Mouse (Mus musculus) gastrocnemius, postnatal 25 days (tissue): ENCODE measurements around the gene Myh14. TPM values are rescaled to one million over a fixed set of nuclear protein-coding genes. Genes with fewer than 3 reads are reported as not detected.
"Not testable (repeated sequence)": the region's sequence is repeated elsewhere in the genome, so short reads cannot be mapped to it uniquely, and the experiment has no call there.

ENCODE experiments used
- DNase-seq: peaks from one replicate; pipeline ENCODE4 v3.0.0; 2022
- long read RNA-seq, 2 experiments: library from polyadenylated mRNA; stranded (forward); transcript quantifications; one replicate each; pipeline ENCODE4 v2.0.0; 2021
- total RNA-seq, 2 experiments: library from RNA; stranded (reverse); gene quantifications; 1 replicate in 1 of 2; 2 replicates in 1 of 2; pipeline ENCODE4 v1.2.3; 2021

Myh14 gene
- 10 to 100 TPM; 23.0 to 24.7 TPM for total RNA-seq
- long read RNA-seq, experiment 1, partial matches to known transcripts, result 3 of 5 reads
- long read RNA-seq, experiment 1, other reads (novel, unspliced or antisense), result 2 of 5 reads
- long read RNA-seq, experiment 2, partial matches to known transcripts, result 7 of 15 reads
- long read RNA-seq, experiment 2, other reads (novel, unspliced or antisense), result 8 of 15 reads

DNA sequence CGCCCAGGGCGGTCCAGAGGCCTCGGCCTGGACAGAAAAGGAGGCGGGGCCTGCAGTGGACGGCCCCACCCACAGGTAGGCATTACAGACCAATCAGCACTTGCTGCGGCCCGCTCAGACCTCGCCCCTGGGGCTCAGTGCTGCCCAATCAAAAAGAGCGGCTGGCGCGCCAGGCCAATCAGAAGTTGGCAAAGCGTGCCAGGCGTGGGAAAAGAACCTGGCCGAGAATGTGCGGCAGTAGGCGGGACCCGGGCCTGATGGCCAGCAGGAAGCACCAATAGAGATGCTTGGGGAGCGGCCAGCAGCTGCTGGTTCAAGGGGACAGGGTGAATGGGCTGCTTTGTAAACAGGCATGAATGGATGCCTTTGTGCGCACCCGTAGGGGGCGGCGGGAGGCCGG, at the start of gene Myh14:
TSS of gene Myh14 (minus strand) at position 41 of the 400 bp plus-strand sequence.
- peak; percentile 93 for DNase-seq

DNA sequence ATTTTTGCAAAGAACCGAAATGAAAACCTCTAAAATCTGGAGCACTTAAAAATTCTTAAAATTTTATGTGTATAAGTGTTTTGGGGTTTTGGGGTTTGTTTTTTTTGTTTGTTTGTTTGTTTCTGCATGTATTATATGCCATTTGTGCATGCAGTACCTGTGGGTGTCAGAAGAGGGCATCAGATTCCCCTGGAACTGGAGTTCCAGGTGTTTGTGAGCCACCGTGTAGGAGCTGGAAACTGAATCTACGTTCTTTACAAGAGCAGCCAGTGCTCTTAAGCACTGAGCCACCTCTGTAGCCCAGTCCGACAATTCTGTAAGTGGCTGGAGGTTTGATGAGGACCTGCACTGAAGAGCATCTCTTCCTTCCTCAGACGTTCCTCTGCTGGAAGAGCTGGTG, 39.2 kb upstream of the Myh14 start:
- DNase-seq, result no peak

DNA sequence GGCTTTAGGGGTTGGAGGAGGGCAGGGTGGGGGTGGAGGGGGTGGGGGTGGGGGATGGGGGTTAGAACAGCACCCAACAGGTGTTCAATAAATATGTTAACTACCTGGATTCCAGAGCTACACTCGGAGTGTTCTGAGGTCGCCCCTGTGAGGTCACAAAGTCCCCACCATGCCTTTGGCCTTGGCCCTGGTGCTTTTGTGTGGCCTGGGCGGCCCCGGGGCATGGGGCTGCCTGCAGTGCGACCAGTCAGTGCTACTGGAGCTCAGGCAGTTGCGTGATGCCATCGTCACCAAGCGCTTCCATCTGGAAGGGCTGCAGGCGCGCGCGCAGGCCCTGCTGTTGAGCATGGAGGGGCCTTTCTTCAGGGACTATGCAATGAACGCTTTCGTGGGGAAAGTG, 37.9 kb upstream of the Myh14 start, which contains the start of gene Izumo2:
TSS of gene Izumo2 (plus strand) at position 169 of the 400 bp plus-strand sequence.
- DNase-seq, result no peak

DNA sequence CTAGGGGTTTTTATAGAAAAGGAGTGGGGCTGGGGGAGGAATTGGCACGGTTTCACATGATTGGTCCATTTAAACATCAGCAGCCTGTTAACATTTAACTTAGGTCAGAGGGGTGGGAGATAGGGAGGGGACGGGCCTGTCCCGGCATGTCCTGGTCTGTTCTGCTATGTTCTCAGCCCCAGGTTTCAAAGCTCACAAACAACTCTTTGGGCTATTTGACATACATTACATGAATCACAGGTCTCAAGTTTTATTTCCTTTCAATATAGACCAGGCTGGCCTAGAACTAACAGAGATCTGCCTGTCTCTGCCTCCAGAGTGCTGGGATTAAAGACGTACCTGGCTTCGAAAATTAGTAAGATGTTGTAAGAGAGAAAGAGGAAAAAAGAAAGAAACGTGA, 37.5 kb upstream of the Myh14 start:
- DNase-seq, result not testable (repeated sequence)

DNA sequence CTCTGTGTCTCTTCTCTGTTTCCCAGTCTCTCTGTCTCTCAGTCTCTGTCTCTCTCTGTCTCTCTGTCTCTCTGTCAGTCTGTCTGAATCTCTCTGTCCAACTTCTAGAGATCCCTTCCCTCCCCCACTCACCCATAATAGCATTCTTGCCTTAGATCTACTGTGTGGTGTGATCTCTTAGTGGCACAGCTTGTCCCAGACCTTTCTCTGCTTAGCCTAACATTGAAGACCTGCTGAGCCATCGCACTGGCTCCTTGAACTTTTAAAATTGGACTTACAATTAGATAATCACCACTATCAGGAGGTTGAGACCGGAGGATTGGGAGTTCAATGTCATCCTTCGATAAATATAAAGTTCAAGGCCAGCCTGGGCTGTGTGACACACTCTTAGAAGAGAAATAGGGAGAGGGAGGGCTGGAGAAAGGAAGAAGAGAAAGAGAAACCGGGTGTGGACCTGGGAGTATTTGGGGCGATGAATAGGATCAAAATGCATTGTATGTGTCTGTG, 36.6 kb upstream of the Myh14 start:
- no peak for DNase-seq

DNA sequence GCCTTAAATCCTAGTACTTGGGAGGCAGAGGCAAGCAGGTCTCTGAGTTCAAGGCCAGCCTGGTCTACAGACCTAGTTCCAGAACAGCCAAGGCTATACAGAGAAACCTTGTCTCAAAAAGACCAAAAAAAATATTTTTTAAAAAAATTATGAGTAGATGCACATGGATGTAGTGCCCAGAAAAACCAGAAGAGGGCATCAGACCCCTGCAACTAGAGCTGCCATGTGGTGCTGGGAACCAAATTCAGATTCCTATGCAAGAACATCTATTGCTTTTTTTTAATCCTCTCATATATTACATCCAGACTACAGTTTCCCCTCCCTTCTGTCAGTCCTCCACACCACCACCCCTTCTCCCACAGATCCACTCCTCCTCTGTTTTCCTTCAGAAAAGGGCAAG, 35.7 kb upstream of the Myh14 start:
- no peak for DNase-seq

DNA sequence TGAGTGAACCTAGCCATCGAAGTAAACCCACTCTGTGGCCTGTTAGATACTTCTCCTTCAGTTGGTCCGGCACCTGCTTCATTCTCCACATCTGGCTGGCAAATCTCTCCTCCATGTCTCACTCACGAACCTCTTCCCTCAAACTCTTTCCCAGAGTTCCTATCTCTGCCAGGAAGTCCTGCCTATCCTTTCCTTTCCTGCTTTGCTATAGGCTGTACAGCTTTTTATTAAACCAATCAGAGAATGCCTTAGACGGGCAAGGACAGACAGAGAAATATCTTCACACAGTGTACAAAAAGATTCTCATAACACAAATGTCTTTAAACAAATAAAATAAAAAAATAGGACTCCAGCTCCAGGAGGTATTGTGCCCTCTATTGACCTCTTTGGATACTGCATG, 34.4 kb upstream of the Myh14 start:
- no peak for DNase-seq

DNA sequence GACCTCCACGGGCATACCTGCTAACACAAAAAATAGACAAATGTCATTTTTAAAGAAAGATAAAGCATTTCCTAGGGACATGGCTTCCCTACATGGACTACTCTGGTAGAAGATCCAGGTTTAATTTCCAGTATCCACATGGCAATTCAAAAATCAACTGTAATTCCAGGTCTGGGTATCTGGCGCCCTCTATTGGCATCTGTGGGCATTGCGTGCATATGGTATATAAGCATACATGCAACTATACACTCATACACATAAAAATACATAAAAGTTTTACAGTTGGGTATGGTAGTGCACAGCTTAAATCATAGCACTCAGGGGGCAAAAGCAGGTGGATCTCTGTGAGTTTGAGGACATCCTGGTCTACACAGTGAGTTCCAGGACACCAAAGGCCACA, 33.7 kb upstream of the Myh14 start:
- no peak for DNase-seq

DNA sequence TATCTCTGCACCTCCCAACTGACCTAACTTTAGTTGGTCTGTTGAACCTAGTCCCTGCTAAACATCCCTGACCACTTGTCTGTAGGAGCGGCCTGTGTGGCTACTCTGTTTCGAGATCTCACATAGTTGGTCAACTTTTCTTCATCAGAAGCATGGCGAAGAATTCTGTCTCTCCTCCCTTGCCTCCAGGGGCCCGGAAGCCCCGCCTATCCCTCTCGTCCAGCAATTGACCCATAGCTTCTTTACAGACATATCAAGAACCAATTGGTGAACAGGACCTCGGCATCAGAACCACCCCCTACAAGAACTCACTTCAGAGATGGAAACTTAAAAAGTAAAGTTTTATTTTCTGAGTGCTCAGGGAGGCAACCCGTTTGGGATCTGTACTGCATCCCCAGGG, 32.3 kb upstream of the Myh14 start:
- DNase-seq, result no peak

DNA sequence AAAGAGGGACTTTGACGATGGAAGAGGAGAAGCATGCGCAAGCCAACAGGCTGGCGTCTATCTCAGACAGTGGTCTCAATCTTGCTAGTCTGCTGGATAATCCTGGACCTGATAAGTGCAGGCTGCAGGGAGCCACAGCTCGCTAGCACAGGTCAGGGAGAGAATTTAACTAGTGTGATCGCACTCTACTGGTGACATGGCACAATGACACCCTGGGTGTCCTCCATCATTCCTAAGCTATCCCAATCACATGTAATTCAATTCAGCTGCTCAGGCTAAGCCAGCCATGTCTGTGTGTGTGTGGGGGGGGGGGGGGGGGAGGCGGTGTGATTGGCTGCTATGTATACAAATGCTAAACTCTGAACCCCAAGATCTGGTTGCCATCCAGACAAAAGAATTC, 31.3 kb upstream of the Myh14 start:
- DNase-seq, result no peak

DNA sequence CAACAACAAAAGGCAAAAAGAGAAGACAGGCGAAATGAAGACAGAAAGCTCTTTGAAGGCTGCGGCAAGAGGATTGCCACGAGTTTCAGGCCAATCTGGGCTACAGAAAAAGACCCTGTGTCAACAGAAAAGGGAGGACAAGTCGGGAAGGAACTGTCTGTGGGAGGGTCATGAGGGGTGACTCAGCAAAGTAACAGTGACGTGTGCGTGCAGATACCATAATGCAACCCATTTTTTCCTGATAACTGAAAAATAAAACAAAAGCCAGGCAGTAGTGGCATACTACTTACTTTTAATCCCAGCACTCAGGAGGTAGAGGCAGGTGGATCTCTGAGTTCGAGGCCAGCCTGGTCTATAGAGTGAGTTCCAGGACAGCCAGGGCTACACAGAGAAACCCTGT, 27.3 kb upstream of the Myh14 start:
- DNase-seq, result no peak

DNA sequence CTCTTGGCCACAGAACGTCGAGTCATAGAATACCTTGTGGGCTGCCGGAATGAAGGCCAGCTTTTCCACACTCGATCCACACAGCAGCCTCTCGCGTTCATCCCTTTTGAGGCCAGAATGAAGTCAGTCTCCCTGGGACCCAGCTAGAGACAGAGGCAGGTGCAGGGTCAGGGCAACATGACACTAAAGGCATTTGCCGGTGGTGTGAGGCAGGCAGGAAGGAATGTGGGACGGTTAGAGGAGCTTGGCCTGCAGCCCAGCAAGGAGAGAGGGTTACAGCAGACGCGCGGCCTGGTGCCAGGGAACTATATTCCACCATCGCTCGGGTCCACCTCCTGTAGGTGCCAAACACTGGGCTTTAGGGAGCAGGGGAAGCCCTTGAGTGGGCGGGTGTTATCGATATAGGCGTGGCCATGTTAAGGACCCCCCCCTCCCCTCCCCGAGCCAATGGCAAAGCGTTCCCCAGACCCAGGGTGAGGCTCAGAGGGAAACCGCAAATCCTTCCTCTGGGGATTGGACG, 26.6 kb upstream of the Myh14 start:
- peak; percentile 77 for DNase-seq

DNA sequence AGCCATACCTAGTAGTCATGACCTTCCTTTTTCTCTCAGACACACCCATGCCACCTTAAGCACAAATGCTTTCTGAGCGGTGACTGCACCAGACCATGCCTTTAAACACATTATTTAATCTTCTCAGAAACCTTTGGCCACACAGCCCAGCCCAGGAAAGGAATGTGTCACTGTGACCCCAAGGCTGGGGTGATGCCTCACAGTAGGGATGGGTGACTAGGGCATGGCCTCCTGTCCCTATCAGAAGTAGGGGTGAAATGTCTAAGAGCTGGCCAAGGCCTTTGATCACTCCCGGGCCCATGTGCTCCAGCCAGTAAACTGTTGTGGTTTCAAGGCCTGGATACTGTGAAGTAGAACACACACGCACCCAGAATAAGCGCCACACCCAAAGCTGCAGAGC, 24.6 kb upstream of the Myh14 start:
- DNase-seq, result no peak

DNA sequence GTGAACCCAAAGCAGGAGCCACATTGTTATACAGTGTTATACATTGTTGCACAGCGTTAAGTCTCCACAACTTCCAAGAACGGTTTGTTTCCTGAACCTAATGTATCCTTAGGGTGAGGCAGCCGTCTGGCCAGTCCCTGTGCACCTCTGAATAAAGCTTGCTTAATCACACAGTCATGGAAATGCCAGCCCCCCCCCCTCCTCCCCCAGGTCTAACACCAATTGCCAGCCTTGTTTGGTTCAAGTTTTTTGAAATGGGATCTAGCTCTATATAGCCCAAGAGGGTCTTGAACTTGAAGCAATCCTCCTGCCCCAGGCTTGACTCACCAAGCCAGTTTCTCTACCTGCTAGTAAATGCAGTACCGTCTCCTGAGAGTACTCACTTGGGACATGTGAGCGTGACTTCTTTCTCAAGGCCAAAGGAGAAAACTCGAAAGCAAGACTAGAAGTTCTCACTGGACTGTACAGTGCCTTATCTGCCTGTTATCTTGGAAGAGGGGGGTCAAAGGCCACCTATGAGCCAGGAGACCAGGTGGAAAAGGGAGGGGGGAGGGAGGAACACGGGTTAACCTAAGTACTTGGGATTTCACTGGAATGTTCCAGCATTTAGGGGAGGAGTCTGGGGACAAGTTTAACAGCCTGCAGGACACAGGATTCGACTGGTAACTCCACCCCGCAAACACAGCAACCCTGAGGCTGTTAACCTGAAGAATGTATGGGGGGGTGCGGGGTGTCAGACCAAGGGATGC, 23.0 kb upstream of the Myh14 start:
- no peak for DNase-seq

DNA sequence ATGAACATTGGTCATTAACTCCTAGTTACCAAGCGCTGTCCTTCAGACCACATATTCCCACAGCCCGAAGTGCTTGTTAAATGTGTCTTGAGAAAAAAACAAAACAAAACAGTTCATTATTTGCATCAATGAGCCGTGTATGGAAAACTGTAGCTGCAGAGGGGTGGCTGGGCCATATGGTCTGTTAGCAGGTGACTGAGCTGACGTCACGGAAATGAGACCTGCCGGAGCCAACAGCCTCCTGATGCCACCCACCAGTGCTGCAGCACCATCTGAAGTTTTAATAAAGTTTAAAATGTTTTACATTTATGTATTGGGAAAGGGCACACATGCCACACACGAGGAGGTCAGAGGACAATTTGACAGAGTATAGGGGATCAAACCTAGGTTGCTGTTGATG, 18.7 kb upstream of the Myh14 start:
- DNase-seq, result no peak

DNA sequence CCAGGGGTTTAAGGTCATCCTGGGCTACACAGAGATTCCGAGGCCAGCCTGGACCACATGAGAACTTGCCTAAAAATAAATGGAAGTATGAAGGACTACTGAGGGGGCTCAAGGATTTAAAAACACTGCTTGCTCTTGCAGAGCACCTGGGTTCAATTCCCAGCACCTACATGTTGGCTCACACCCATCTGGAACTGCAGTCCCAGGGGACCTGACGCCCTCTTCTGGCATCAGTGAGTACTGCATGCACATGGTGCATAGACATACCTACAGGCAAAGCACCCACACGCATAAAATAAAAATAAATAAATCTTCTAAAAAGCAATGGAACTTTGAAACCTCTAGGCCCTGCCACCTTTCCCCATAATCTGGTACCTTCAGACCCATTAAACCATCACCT, 18.2 kb upstream of the Myh14 start:
- DNase-seq, result no peak

DNA sequence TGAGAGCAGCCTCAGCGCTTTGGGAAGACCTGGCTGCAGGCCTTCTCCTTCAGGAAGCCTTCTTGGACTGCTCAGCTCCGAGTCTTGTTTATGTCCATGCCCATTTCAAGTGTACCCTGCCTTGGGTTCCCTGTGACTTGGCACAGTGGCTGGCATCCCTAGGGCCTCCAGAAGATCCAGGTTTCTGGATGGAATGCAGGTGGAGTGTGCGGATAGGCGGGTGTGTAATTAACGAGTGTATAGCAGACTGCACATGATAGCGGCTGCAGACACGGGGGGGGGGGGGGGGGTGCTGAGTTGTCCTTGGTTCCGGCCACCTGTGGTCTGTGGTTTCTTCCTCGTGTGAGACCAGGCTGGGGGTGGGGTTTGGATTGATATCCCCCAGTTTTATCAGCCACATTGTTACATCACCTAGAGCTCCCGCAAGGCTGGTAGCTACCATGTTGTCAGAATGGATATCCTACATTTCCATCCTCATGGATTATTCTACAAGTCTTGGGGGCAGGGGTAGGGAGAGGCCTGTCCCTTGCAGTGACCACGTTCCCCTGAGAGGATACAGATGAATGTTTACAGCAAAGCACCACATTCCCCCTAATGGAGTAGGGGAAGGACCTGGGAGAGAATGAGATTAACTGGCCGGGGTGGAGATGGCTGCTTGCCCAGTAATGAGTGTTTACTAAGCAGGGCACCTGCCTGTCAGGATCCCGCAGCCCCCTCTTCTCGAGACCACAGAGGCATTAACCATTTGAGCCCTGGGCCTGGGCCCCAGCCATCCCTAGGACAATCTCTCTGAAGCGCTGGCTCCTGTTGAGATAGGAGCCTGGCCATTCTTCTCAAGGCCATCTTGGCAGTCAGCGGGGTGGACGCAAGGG, 15.1 kb upstream of the Myh14 start:
- DNase-seq, result no peak

DNA sequence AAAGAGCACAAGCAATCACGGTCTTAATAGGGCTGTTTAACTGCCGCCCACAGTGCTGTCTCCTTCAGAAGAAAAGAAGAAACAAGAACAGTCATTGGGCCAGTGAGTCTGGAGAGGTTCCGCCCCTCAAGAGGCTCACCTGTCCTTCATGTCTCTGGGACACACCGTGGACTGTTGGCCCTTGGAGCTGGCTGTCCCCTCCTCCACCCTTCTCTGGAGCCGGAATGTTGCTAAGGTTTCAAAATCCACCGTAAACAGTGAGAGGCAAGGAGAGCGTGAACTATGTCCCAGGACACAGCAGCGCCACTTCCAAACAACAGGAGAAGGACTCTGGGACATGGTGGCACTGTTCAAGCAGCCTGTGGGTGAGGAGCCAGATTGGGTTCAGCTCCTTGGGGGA, 13.0 kb upstream of the Myh14 start:
- DNase-seq, result peak; percentile 13

DNA sequence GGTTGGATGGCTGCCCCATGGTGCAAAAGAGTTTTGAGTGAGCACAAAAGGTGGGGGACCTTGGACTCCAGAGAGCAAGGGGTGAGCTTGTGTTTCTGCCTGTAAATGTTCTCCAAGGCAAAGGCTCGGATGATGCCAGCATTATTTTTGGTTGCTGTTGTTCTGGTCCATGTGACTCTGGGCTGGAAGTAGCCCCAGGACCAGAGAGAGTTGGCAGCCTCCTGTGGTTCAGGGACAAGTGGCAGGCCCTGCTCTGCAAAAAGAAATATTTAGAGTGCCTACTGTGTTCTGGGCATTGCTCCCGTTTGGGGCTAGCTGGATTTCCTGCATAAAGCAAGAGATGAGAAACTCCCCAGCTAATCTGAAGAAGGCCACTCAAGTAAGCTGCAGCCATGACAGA, 6.0 kb upstream of the Myh14 start:
- peak; percentile 52 for DNase-seq

DNA sequence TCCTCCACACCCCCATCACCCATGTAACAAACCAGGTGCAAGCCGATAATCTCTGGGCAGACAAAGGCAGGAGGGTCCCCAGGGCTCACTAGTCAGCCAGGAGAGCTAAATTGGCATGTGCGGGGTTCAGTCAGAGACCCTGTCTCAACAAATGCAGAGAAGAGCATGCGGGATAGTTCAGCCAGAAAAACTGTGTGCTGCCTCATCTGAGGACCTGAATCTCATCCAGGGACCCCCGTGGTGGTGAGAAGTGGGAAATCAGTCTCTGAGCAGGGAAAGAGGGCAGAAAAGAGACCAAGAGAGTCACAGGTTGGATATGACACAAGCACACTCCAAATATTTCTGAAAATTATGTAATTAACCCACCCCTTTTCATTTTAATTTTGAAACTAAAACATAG, 5.5 kb upstream of the Myh14 start:
- no peak for DNase-seq

DNA sequence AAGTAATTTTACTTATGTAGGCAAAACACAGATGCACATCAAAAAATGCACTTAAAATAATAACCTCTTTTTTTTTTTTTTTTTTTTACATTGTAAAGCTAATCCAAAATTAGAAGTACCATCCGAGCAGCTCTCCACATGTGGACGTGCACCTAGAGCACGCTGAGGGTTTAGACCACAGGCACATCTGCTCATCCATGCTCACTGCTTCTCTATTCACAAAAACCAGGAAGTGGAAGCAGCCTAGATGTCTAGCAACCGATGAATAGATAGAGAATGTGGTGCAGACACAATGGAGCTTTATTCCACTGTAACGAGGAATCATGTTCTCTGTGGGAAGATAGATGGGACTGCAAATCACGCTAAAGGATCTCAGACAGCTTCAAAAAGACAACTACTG, 4.5 kb upstream of the Myh14 start:
- DNase-seq, result no peak

DNA sequence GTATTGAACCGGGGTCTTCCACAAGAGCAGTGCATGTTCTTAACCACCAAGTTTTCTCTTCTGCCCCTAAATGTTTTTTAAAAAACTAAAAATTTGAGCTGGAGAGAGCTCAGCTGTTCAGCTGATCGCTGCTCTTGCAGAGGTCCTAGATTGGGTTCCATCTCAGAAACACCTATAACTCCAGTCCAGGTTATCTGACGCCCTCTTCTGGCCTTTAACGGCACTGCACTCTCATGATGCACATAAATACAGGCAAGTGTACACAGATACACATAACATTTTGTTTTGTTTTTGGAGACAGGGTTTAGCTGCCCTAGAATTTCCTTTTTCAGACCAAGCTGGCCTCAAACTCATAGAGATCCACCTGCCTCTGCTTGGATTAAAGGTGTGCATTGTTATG, 3.9 kb upstream of the Myh14 start:
- DNase-seq, result no peak

DNA sequence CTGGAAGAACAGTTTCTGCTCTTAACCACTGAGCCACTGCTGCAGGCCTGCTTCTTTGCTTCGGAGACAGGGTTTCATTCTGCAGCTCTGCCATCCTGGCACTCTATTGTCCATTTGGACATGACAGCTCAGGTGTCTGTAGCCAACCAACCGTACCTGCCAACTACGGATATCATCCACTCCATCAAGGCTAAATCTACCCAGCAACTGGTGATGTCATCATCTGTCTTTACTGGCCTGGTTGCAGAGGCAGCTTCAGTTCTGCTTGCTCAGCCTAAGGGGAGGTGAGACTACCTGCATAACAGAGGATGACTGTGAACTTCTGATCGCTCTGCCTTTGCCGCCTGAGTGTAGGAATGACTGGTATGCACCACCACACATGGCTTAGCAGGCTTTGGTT, 1.6 kb upstream of the Myh14 start:
- DNase-seq, result no peak
